Mouse (Mus musculus): Measurements from ENCODE around the gene Rora. TPM values are rescaled to one million over a fixed set of nuclear protein-coding genes. Genes with fewer than 3 reads are reported as not detected.

Rora gene
- polyA plus RNA-seq, 1 experiment, result 0.85 TPM

DNA sequence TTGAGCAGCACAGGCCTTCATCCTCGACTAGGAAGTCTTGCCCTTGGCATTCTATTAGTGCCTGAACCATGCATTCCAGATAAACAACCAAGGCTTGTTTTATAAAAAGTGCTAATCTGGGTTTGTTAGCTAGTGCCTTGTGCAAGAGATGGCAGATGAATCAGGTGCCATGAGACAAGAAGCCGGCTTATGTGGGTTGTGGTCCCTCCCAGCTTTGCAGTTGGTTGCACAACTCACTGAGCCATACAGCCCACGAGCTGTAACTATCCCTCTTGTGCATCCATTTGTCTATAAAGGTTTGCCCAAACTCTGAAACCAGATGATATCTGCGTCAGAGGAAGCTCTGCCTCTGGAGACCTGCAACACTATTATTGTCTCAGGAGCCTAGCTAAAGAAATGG, 713.5 kb downstream of the Rora start:
- TF ChIP-seq CTCF (IDR thresholded peaks at IDR 0.05; ENCODE audit: control insufficient read depth, insufficient read depth, low read length) (no peak), POLR2A (IDR thresholded peaks at IDR 0.05; ENCODE audit: borderline replicate concordance, control insufficient read depth, low read depth, low read length) (no peak)
- WGBS, result 28% methylated on average over 4 of the region's 4 CpGs
- H3K4me1 ChIP-seq (ENCODE audit: control insufficient read depth, insufficient read depth, low read length), result no peaks in the 10 kb centered on the region
- no peak overlapping the region for H3K4me3 ChIP-seq (replicated peaks; ENCODE audit: control insufficient read depth, low read depth, low read length)
- no peak overlapping the region for H3K27ac ChIP-seq (ENCODE audit: control insufficient read depth, insufficient read depth, low read depth, low read length, poor library complexity)

GRCm38 (mm10) chr9:69368071-69368470, 714.5 kb downstream of the Rora start:
- no peaks in the 10 kb centered on the region for H3K4me1 ChIP-seq (ENCODE audit: control insufficient read depth, insufficient read depth, low read length)
- 71% methylated on average over 8 of the region's 8 CpGs for WGBS
- no peak overlapping the region for H3K27ac ChIP-seq (ENCODE audit: control insufficient read depth, insufficient read depth, low read depth, low read length, poor library complexity)
- peak; percentile 86 for TF ChIP-seq CTCF (IDR thresholded peaks at IDR 0.05; ENCODE audit: control insufficient read depth, insufficient read depth, low read length)
- TF ChIP-seq POLR2A (IDR thresholded peaks at IDR 0.05; ENCODE audit: borderline replicate concordance, control insufficient read depth, low read depth, low read length), result no peak
- H3K4me3 ChIP-seq (replicated peaks; ENCODE audit: control insufficient read depth, low read depth, low read length), result no peak overlapping the region

- H3K4me1 ChIP-seq (ENCODE audit: control insufficient read depth, insufficient read depth, low read length), result no peaks in the 10 kb centered on the region
- no peak overlapping the region for H3K4me3 ChIP-seq (replicated peaks; ENCODE audit: control insufficient read depth, low read depth, low read length)
- H3K27ac ChIP-seq (ENCODE audit: control insufficient read depth, insufficient read depth, low read depth, low read length, poor library complexity), result no peak overlapping the region
- 78% methylated on average over 11 of the region's 11 CpGs for WGBS
- TF ChIP-seq POLR2A (IDR thresholded peaks at IDR 0.05; ENCODE audit: borderline replicate concordance, control insufficient read depth, low read depth, low read length) (no peak), CTCF (IDR thresholded peaks at IDR 0.05; ENCODE audit: control insufficient read depth, insufficient read depth, low read length) (no peak)
Observed at GRCm38 (mm10) chr9:69371046-69371724, 717.6 kb downstream of the Rora start.

DNA sequence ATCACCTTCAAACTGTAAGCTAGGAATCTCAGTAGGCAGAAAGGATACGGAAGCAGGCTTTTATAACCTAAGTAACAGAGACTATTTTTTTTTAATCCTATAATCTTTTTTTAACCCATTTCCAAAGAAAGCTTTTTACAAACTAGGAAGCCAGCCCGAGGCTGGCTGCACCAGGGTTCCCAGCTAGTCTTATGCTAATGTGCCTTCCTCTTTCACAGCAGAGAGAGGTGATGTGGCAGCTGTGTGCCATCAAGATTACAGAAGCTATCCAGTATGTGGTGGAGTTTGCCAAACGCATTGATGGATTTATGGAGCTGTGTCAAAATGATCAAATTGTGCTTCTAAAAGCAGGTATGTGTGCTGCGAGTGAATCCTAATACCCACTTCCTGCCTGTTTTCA, 719.3 kb downstream of the Rora start:
- no peak overlapping the region for H3K4me3 ChIP-seq (replicated peaks; ENCODE audit: control insufficient read depth, low read depth, low read length)
- no peak overlapping the region for H3K27ac ChIP-seq (ENCODE audit: control insufficient read depth, insufficient read depth, low read depth, low read length, poor library complexity)
- TF ChIP-seq CTCF (IDR thresholded peaks at IDR 0.05; ENCODE audit: control insufficient read depth, insufficient read depth, low read length) (no peak), POLR2A (IDR thresholded peaks at IDR 0.05; ENCODE audit: borderline replicate concordance, control insufficient read depth, low read depth, low read length) (no peak)
- 57% methylated on average over 4 of the region's 4 CpGs for WGBS
- no peaks in the 10 kb centered on the region for H3K4me1 ChIP-seq (ENCODE audit: control insufficient read depth, insufficient read depth, low read length)

- no peaks in the 10 kb centered on the region; the same call in 1 of the 2 replicates for H3K4me1 ChIP-seq (ENCODE audit: control insufficient read depth, insufficient read depth, low read length)
- TF ChIP-seq POLR2A (IDR thresholded peaks at IDR 0.05; ENCODE audit: borderline replicate concordance, control insufficient read depth, low read depth, low read length) (no peak), CTCF (IDR thresholded peaks at IDR 0.05; ENCODE audit: control insufficient read depth, insufficient read depth, low read length) (no peak)
- H3K27ac ChIP-seq (ENCODE audit: control insufficient read depth, insufficient read depth, low read depth, low read length, poor library complexity), result no peak overlapping the region
- 72% methylated on average over 4 of the region's 4 CpGs for WGBS
- no peak overlapping the region for H3K4me3 ChIP-seq (replicated peaks; ENCODE audit: control insufficient read depth, low read depth, low read length)
Observed at GRCm38 (mm10) chr9:69376982-69377653, 723.5 kb downstream of the Rora start.

GRCm38 (mm10) chr9:69377654-69378045, 724.1 kb downstream of the Rora start:
- 78% methylated on average over 3 of the region's 3 CpGs for WGBS
- Histone ChIP-seq H3K4me1 (ENCODE audit: control insufficient read depth, insufficient read depth, low read length) (no peaks in the 10 kb centered on the region; the same call in 1 of the 2 replicates), H3K4me3 (replicated peaks; ENCODE audit: control insufficient read depth, low read depth, low read length) (no peak overlapping the region), H3K27ac (ENCODE audit: control insufficient read depth, insufficient read depth, low read depth, low read length, poor library complexity) (no peak overlapping the region)
- TF ChIP-seq POLR2A (IDR thresholded peaks at IDR 0.05; ENCODE audit: borderline replicate concordance, control insufficient read depth, low read depth, low read length), result no peak
- no peak for TF ChIP-seq CTCF (IDR thresholded peaks at IDR 0.05; ENCODE audit: control insufficient read depth, insufficient read depth, low read length)

- 31% methylated on average over 1 of the region's 1 CpGs for WGBS
Observed at GRCm38 (mm10) chr9:69380546-69380945, 727.0 kb downstream of the Rora start.

GRCm38 (mm10) chr9:69381741-69382140, 728.2 kb downstream of the Rora start:
- TF ChIP-seq CTCF (IDR thresholded peaks at IDR 0.05; ENCODE audit: control insufficient read depth, insufficient read depth, low read length) (no peak), POLR2A (IDR thresholded peaks at IDR 0.05; ENCODE audit: borderline replicate concordance, control insufficient read depth, low read depth, low read length) (no peak)
- H3K4me3 ChIP-seq (replicated peaks; ENCODE audit: control insufficient read depth, low read depth, low read length), result no peak overlapping the region
- no peak overlapping the region for H3K27ac ChIP-seq (ENCODE audit: control insufficient read depth, insufficient read depth, low read depth, low read length, poor library complexity)
- 60% methylated on average over 7 of the region's 7 CpGs for WGBS
- no peaks in the 10 kb centered on the region; the same call in 1 of the 2 replicates for H3K4me1 ChIP-seq (ENCODE audit: control insufficient read depth, insufficient read depth, low read length)

More at GRCm38 (mm10) chr9:69380546-69380945, 727.0 kb downstream of the Rora start:
- no peaks in the 10 kb centered on the region; the same call in 1 of the 2 replicates for H3K4me1 ChIP-seq (ENCODE audit: control insufficient read depth, insufficient read depth, low read length)
- no peak overlapping the region for H3K4me3 ChIP-seq (replicated peaks; ENCODE audit: control insufficient read depth, low read depth, low read length)
- TF ChIP-seq POLR2A (IDR thresholded peaks at IDR 0.05; ENCODE audit: borderline replicate concordance, control insufficient read depth, low read depth, low read length) (no peak), CTCF (IDR thresholded peaks at IDR 0.05; ENCODE audit: control insufficient read depth, insufficient read depth, low read length) (no peak)
- no peak overlapping the region for H3K27ac ChIP-seq (ENCODE audit: control insufficient read depth, insufficient read depth, low read depth, low read length, poor library complexity)
